Mouse (Mus musculus) c-Kit-negative CD71-positive TER-119-positive erythroid progenitor cells, embryonic 14.5 days (primary cell): ENCODE measurements around the gene Cadps.

ENCODE experiments used
- DNase-seq: peaks from one replicate; pipeline ENCODE4 v3.0.0-alpha.2; 2013; ENCODE audit warnings: low read depth, low spot score

Gene Cadps

GRCm38 (mm10) chr14:12507018-12507417 lies 315.9 kb downstream of the Cadps start:
- DNase-seq = no peak

- no peak for DNase-seq
Observed at GRCm38 (mm10) chr14:12504191-12504947, 318.5 kb downstream of the Cadps start.

- no peak for DNase-seq
Observed at GRCm38 (mm10) chr14:12462206-12462605, 360.7 kb downstream of the Cadps start.

- no peak for DNase-seq
Observed at GRCm38 (mm10) chr14:12459700-12460099, 363.2 kb downstream of the Cadps start.

GRCm38 (mm10) chr14:12455064-12455591 lies 367.8 kb downstream of the Cadps start:
- DNase-seq = no peak

- no peak for DNase-seq
Observed at GRCm38 (mm10) chr14:12450807-12451206, 372.1 kb downstream of the Cadps start.

- DNase-seq = no peak
Observed at GRCm38 (mm10) chr14:12448883-12449282, 374.0 kb downstream of the Cadps start.

- DNase-seq = no peak
Observed at GRCm38 (mm10) chr14:12441019-12441418, 381.9 kb downstream of the Cadps start.

GRCm38 (mm10) chr14:12437976-12438375 lies 384.9 kb downstream of the Cadps start:
- DNase-seq = no peak

GRCm38 (mm10) chr14:12437422-12437821 lies 385.5 kb downstream of the Cadps start:
- no peak for DNase-seq

GRCm38 (mm10) chr14:12436903-12437368 lies 385.9 kb downstream of the Cadps start:
- no peak for DNase-seq

GRCm38 (mm10) chr14:12428021-12428654 lies 394.7 kb downstream of the Cadps start:
- no peak for DNase-seq

- no peak for DNase-seq
Observed at GRCm38 (mm10) chr14:12425311-12425710, 397.6 kb downstream of the Cadps start.

- no peak for DNase-seq
Observed at GRCm38 (mm10) chr14:12410276-12410675, 412.6 kb downstream of the Cadps start.

GRCm38 (mm10) chr14:12409811-12410210 lies 413.1 kb downstream of the Cadps start:
- no peak for DNase-seq

GRCm38 (mm10) chr14:12406588-12406987 lies 416.3 kb downstream of the Cadps start:
- no peak for DNase-seq

GRCm38 (mm10) chr14:12405201-12405600 lies 417.7 kb downstream of the Cadps start:
- DNase-seq = no peak

- no peak for DNase-seq
Observed at GRCm38 (mm10) chr14:12404724-12405123, 418.2 kb downstream of the Cadps start.

GRCm38 (mm10) chr14:12404052-12404451 lies 418.8 kb downstream of the Cadps start:
- DNase-seq = no peak

- DNase-seq = no peak
Observed at GRCm38 (mm10) chr14:12400116-12400515, 422.8 kb downstream of the Cadps start.

- DNase-seq = no peak
Observed at GRCm38 (mm10) chr14:12397561-12397960, 425.3 kb downstream of the Cadps start.

- DNase-seq = no peak
Observed at GRCm38 (mm10) chr14:12394318-12394717, 428.6 kb downstream of the Cadps start.
